Mouse (Mus musculus) neural tube, embryonic 11.5 days (tissue): Measurements from ENCODE around the gene Col13a1. TPM values are rescaled to one million over a fixed set of nuclear protein-coding genes. Genes with fewer than 3 reads are reported as not detected.

Experiments used
- ATAC-seq: fragments of 200-750 bp; cut with Nextera tagmentation; 2 replicates; pipeline ENCODE4 v1.8.0; 2017; ENCODE audit warnings: moderate number of reproducible peaks, mild to moderate bottlenecking, moderate TSS enrichment, moderate library complexity; ENCODE audit not compliant: insufficient read depth, low FRiP score, low TSS enrichment
- DNase-seq: peaks from one replicate; pipeline ENCODE4 v3.0.0-alpha.2; 2015; ENCODE audit warnings: low spot score
- H3K27ac ChIP-seq: fragments of 300-500 bp; sonication (generic); 2 replicates; pipeline ENCODE4 v1.5.1; 2014; ENCODE audit warnings: low read depth, mild to moderate bottlenecking, low read length
- H3K27me3 ChIP-seq: fragments of 300-500 bp; sonication (generic); 2 replicates; pipeline ENCODE4 v1.6.1; 2014; ENCODE audit warnings: mild to moderate bottlenecking, low read length, mixed read lengths; ENCODE audit not compliant: control insufficient read depth, insufficient read depth
- H3K36me3 ChIP-seq: fragments of 300-500 bp; sonication (generic); 2 replicates; pipeline ENCODE4 v1.6.1; 2014; ENCODE audit warnings: mild to moderate bottlenecking, low read length, moderate library complexity, mixed read lengths; ENCODE audit not compliant: control insufficient read depth, insufficient read depth
- H3K4me1 ChIP-seq: fragments of 300-500 bp; sonication (generic); 2 replicates; pipeline ENCODE4 v1.6.1; 2014; ENCODE audit warnings: low read length, mixed read lengths; ENCODE audit not compliant: control insufficient read depth, insufficient read depth
- H3K4me2 ChIP-seq: fragments of 300-500 bp; sonication (generic); 2 replicates; pipeline ENCODE4 v1.6.1; 2014; ENCODE audit warnings: low read depth, mild to moderate bottlenecking, moderate library complexity
- H3K4me3 ChIP-seq: fragments of 300-500 bp; sonication (generic); 2 replicates; pipeline ENCODE4 v1.5.1; 2014; ENCODE audit warnings: low read depth, low read length
- H3K9ac ChIP-seq: fragments of 300-500 bp; sonication (generic); 2 replicates; pipeline ENCODE4 v1.6.1; 2014; ENCODE audit warnings: mild to moderate bottlenecking, low read length
- H3K9me3 ChIP-seq: fragments of 300-500 bp; sonication (generic); 2 replicates; pipeline ENCODE4 v1.6.1; 2016; ENCODE audit warnings: low read length; ENCODE audit not compliant: control insufficient read depth
- WGBS: fragments of 180-500 bp; shearing (Covaris S2); extraction: QIAGEN DNeasy Blood & Tissue Kit; methylation state at CpG from one replicate; pipeline ENCODE4 v1.1.7; 2014; 5-methylcytosine and 5-hydroxymethylcytosine counted together
- polyA plus RNA-seq: library from polyadenylated mRNA; unstranded; fragments of >200 nt; fragmentation: Nextera tagmentation; extraction: Ambion mirVana; gene quantifications from 2 replicates; pipeline ENCODE4 v1.2.1, GENCODE M21; 2014

The Col13a1 gene
- polyA plus RNA-seq, 1 experiment from 2014 or later: 2.4 TPM

- DNase-seq (no peak), ATAC-seq (no peak)
- H3K9ac ChIP-seq: no peak overlapping the region
- no peak overlapping the region for H3K4me2 ChIP-seq
- no peaks in the 10 kb centered on the region for H3K27me3 ChIP-seq
- WGBS: 68% methylated on average over 13 of the region's 13 CpGs
- H3K36me3 ChIP-seq: no peaks in the 10 kb centered on the region
- H3K27ac ChIP-seq: no peak overlapping the region
- no peaks in the 10 kb centered on the region for H3K9me3 ChIP-seq
- H3K4me1 ChIP-seq: peaks cover 5% of the 10 kb centered on the region
- no peak overlapping the region for H3K4me3 ChIP-seq
Measured at GRCm38 (mm10) chr10:61825979-61826752, 152.7 kb downstream of the Col13a1 start.

GRCm38 (mm10) chr10:61825536-61825935, 153.4 kb downstream of the Col13a1 start:
- Histone ChIP-seq H3K4me3 (no peak overlapping the region), H3K27ac (no peak overlapping the region), H3K9ac (no peak overlapping the region), H3K4me2 (no peak overlapping the region), H3K27me3 (no peaks in the 10 kb centered on the region), H3K4me1 (peaks cover 5% of the 10 kb centered on the region), H3K9me3 (no peaks in the 10 kb centered on the region), H3K36me3 (no peaks in the 10 kb centered on the region)
- 46% methylated on average over 5 of the region's 5 CpGs for WGBS
- ATAC-seq (no peak), DNase-seq (no peak)

- Histone ChIP-seq H3K9me3 (no peaks in the 10 kb centered on the region), H3K36me3 (no peaks in the 10 kb centered on the region), H3K27ac (peak overlapping the region; percentile 60; the same call in 1 of the 2 replicates), H3K4me1 (peaks cover 5% of the 10 kb centered on the region), H3K27me3 (no peaks in the 10 kb centered on the region), H3K4me2 (no peak overlapping the region), H3K4me3 (no peak overlapping the region), H3K9ac (no peak overlapping the region)
- 43% methylated on average over 4 of the region's 4 CpGs for WGBS
- DNase-seq (peak; percentile 43), ATAC-seq (no peak)
Measured at GRCm38 (mm10) chr10:61823731-61824115, 155.2 kb downstream of the Col13a1 start.

GRCm38 (mm10) chr10:61822968-61823730, 155.8 kb downstream of the Col13a1 start:
- H3K4me2 ChIP-seq: no peak overlapping the region
- H3K4me1 ChIP-seq: peaks cover 5% of the 10 kb centered on the region
- peak; percentile 59 for DNase-seq
- H3K27ac ChIP-seq: peak overlapping the region; percentile 60; the same call in 1 of the 2 replicates
- no peak overlapping the region for H3K4me3 ChIP-seq
- H3K27me3 ChIP-seq: no peaks in the 10 kb centered on the region
- H3K36me3 ChIP-seq: no peaks in the 10 kb centered on the region
- no peak for ATAC-seq
- no peak overlapping the region for H3K9ac ChIP-seq
- WGBS: 40% methylated on average over 7 of the region's 7 CpGs
- H3K9me3 ChIP-seq: no peaks in the 10 kb centered on the region

- no peaks in the 10 kb centered on the region for H3K36me3 ChIP-seq
- H3K4me1 ChIP-seq: peaks cover 5% of the 10 kb centered on the region; the same call in 1 of the 2 replicates
- no peak overlapping the region for H3K4me3 ChIP-seq
- H3K9me3 ChIP-seq: no peaks in the 10 kb centered on the region
- ATAC-seq (no peak), DNase-seq (no peak)
- H3K27me3 ChIP-seq: no peaks in the 10 kb centered on the region
- no peak overlapping the region for H3K9ac ChIP-seq
- no peak overlapping the region for H3K4me2 ChIP-seq
- WGBS: 57% methylated on average over 9 of the region's 9 CpGs
- no peak overlapping the region for H3K27ac ChIP-seq
Measured at GRCm38 (mm10) chr10:61820050-61820449, 158.9 kb downstream of the Col13a1 start.

GRCm38 (mm10) chr10:61811987-61812386, 166.9 kb downstream of the Col13a1 start:
- WGBS: 62% methylated on average over 5 of the region's 5 CpGs
- no peak overlapping the region for H3K9ac ChIP-seq
- no peak for DNase-seq

GRCm38 (mm10) chr10:61798133-61798576, 180.8 kb downstream of the Col13a1 start:
- Histone ChIP-seq H3K9ac (no peak overlapping the region), H3K4me1 (no peaks in the 10 kb centered on the region; the same call in 1 of the 2 replicates), H3K27ac (no peak overlapping the region), H3K27me3 (no peaks in the 10 kb centered on the region), H3K36me3 (no peaks in the 10 kb centered on the region), H3K4me3 (no peak overlapping the region), H3K9me3 (no peaks in the 10 kb centered on the region), H3K4me2 (no peak overlapping the region)
- DNase-seq: no peak
- no peak for ATAC-seq
- WGBS: 77% methylated on average over 15 of the region's 15 CpGs

More at GRCm38 (mm10) chr10:61811987-61812386, 166.9 kb downstream of the Col13a1 start:
- no peaks in the 10 kb centered on the region for H3K9me3 ChIP-seq
- H3K4me3 ChIP-seq: no peak overlapping the region
- no peak overlapping the region for H3K27ac ChIP-seq
- H3K4me1 ChIP-seq: no peaks in the 10 kb centered on the region
- ATAC-seq: no peak
- no peaks in the 10 kb centered on the region for H3K27me3 ChIP-seq
- H3K36me3 ChIP-seq: no peaks in the 10 kb centered on the region
- H3K4me2 ChIP-seq: no peak overlapping the region

GRCm38 (mm10) chr10:61795458-61795857, 183.4 kb downstream of the Col13a1 start:
- Histone ChIP-seq H3K27me3 (no peaks in the 10 kb centered on the region), H3K27ac (no peak overlapping the region), H3K36me3 (no peaks in the 10 kb centered on the region), H3K9ac (no peak overlapping the region), H3K9me3 (no peaks in the 10 kb centered on the region), H3K4me2 (no peak overlapping the region), H3K4me3 (no peak overlapping the region), H3K4me1 (no peaks in the 10 kb centered on the region; the same call in 1 of the 2 replicates)
- no peak for ATAC-seq
- 24% methylated on average over 8 of the region's 8 CpGs for WGBS
- DNase-seq: no peak
